Mouse (Mus musculus) T-helper 1 cell (primary cell): ENCODE measurements at regions not wholly inside any gene's neighbourhood (a gene's known extent, or its start where the extent isn't known, plus 50 kb on each side); places are given as distances from the start of the nearest gene placed in this dataset.

Source experiments
- in situ Hi-C: fragments of 300-600 bp; cut with MboI, MseI; formaldehyde crosslinking; loops from one replicate; pipeline ENCODE4 v1.15.1; 2025; ENCODE audit warnings: high pct_unique_total_duplicates

DNA sequence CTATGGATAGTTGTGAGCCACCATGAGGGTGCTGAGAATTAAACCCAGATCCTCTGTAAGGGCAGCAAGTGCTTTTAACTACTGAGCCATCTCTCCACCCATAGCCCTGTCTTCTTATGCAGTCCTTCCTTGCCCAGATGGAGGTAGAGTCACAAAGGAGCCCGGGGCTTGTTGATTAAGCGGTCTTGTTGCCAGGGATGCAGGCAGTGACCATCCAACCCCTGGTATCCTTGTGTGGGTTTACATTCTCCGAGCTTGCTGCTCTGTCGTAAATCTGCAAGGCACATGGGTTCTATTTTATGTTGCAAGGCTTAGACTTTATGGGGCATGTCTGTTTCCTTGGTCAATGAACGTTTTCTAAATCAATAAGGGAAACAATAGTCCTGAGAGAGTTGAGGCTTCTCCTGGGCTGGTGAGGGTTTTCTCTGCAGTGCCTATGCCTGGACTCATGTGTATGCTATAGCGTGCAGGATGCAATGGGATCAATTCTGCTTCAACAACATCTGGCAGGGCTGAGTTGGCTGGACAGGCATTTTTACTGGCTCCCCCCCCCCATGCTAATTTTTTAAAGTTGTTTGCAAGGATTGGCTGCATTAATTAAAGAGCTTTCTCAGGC, 150.7 kb upstream of the Cops8 start:
- in situ Hi-C loops = no loop called here

DNA sequence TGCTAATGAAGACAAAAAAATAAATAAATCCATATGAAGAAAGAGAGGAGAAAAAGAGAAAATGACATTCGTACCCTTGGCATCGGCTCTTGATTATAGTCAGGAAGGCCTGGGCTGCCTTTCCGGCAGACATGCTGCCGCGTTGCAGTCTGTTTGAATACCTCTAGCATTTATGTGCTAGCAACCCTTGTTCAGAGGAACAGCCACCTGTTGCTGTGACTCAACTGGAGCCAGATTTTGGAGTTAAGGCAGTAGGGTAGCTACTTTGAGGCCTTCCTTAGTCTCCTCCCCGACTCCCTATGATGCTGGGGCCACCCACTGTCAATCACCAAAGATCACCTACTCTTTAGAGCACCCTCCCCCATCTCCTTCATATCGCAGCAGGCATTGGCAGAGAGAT, 148.5 kb upstream of the Cops8 start:
- in situ Hi-C loops = no loop called here

DNA sequence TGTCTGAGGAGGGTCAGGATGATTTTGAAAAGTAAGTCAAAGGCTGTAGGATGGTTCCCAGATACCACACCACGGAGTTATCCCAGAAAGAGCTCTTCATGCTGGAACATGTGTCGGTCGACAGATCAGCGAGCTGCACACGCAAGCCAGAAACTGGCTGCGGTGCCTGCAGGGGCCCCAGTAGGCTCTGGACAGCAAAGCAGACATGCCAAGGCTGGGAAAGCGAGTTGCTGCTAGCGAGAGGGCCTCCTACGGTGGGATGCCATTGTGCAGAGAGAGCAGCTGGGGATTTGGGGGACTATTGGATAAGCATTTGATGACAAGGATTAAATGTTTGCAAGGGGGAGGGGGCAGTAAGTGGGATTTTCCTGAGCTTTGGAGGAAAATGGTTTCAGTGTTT, 145.4 kb upstream of the Cops8 start:
- in situ Hi-C loops = no loop called here

DNA sequence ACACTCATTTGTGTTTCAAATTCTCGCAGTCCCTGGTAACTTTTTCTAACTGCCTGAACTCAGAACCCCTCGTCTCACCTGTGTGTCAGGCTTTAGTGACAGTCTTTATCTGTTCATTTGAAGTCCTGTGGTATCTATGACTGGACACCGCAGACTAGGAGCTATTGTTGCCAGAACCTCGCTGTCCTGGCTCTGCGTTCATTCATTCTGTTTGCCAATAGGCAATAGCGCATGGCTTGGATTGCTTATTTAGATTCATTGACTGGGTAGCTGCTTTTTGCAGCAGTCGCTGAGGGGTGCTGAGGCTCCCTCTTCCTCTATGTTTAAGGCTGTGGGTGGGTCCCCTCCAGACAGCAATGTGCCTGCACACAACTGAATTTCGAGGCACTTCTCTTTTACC, 144.6 kb upstream of the Cops8 start:
- in situ Hi-C loops = no loop called here

DNA sequence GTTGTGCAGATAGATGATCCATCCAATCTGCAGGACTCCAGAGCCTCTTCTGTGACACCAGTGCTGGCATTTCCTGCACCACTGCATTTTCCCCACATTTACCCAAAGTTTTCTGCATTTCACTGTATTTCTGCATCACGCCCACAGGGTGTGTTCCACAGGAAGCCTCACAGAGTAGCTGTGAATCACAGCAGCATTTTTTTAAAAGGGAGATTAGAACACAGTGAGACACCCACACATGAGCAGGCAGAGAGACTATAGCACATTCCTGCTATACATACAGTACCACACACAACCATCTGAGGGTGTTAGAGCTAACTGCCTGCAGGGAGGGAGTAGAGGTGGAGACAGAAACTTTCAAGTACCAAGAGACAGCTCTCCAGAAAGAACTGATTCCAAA, 141.1 kb upstream of the Cops8 start:
- in situ Hi-C loops = no loop called here

DNA sequence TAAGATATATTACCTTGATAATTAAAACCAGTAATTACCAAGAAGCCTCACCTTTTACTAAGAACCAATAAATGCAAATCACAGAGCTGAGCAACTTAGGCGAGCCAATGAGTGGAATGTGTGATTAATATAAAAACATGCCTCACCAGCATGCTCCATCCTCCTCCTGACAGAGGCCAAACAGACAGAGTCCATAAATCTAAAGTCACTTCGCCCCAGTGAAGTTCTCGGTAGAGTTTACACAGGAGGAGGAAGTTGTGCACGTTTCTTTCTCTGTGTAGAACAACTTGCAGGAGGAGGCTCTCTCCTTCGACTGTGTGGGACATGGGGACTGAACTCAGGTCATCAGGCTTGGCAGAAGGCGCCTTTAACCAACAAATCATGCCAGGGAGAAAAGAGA, 139.5 kb upstream of the Cops8 start:
- in situ Hi-C loops = no loop called here

DNA sequence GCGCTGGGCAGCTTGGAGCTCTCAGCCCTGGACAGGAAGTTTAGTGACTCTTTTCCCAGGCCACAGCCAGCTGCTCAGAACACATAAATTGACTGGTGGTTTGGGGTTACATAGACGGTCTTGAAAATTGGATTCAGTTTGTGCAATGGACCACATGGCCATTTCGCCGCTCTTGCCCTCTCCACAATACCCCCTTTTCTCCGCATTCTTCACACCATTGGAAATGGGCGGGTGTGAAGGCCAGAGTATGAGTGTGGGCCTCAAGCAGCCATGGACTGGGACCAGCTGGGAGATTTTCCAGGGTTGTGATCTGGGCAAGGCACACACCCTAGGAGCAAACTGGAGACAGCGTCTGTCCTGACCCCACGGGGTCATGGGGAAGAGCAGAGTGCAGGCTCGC, 135.1 kb upstream of the Cops8 start:
- in situ Hi-C loops = no loop called here

DNA sequence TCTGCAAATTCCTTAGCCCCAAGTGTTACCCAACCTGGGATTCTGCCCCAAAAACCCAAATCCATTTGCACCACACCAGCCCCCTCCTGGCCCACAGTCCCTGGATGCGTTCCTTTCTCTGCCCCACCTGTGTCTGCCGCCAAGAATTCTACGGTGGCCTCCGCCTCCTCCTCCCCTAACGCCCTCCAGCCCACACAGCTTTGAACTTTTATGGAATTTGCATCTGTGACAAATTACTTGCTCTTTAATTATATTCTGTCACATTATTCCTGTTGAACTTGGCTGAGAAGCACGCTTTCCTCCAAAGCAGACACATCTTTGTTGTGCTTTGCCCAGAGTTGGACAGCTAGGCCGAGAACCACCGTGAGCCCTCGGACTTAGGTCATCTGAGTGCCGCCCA, 131.8 kb upstream of the Cops8 start:
- in situ Hi-C loops = no loop called here

DNA sequence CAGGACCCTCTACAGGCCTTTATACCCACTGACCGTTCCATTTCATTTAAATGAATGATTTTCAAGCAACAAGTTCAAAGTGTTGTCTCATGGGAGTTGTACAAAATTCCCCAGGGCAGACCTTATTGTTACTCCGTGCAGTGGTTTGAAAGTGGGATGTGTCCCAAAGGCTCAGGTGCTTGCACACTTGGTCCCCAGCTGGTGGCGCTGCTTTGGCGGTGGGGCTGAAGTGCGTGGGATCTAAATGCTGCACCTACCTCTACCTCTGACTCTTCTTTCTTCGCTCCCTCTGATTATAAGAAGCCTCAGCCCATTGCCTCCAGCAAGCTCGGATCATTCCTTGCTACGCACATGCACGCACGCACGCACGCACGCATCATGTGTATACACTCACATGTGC, 131.0 kb upstream of the Cops8 start:
- in situ Hi-C loops = no loop called here

DNA sequence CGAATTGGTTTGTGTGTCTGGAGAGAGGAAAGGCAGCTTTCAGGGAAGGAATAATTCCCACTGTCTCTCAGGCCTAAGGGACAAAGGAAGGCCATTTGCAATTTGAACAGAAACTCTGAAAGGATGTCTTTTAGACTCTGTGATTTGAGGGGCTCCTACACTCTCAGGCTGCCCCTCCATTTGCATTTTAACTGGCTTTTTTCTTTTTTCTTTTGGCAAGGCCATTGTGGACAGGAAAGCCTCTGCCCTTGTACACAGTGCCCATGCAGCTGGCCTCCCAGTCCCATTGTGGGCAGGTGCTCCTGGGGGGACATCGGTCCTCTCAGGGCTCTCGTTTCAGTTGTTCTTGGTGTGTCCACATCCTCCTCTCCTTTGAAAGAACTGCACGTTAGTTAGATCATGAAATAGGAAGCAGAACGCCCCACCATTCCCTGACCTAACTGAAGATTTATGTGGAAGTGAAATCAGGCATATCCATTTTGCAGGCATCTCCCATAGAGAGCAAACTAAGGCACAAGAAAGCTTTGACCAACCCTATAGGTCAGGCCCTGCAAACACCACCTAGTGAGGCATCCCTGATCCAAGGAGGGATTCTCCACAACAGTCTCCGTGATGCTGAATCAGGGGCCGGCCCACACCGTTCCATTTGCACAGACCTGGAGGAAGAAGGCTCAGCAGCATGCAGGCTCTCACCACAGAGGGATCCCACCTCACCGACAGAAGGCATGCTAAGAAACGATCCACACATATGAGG, 127.5 kb upstream of the Cops8 start:
- in situ Hi-C loops = no loop called here

DNA sequence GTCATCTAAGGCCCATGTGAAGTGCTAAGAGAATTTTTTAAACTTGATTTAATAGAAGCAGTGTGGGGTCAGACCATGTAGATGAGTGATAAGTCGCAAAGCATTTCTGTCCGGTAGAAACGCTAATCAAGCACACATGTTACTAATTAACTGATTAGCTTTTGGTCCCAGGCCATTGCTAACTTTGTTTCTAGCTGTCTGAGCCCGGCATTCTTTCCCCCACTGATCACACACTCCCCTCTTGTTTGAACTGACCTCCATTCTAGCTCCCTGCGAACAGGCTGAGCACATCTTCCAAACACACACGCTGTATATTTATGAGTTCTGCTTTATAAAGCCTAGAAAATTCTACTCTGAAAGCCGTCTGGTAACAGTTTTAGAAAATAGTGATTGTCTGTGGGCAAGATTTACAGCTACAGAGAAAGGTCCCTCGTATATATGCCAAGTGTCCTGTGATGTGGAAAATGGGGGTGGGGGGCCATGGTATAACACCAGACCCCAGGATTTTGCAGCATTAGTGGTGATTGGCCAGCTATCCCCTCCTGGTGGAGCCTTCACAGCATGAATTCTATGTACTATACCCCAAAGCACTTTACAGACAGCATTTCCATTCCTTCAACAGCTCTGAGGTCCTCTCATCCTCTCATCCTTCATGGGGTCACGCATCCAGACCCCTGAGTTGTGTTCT, 126.1 kb upstream of the Cops8 start:
- in situ Hi-C loops = no loop called here

DNA sequence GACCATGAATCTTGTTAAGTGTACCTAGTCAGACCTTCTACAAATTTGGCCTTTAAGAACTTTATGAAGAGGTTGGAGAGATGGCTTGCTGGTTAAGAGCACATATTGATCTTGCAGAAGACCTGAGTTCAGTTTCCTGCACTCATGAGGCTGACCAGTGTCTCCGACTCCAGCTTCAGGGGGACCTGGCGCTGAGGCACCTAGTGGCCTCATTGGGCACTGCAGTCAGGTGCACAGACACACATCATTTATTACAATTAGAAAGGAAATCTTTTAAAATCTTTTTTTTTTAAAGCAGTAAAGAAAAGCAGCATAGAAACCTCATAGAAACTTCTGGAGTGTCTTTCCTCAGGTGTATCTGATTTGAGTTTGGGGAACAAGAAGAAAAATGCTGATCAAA, 123.9 kb upstream of the Cops8 start:
- in situ Hi-C loops = no loop called here

DNA sequence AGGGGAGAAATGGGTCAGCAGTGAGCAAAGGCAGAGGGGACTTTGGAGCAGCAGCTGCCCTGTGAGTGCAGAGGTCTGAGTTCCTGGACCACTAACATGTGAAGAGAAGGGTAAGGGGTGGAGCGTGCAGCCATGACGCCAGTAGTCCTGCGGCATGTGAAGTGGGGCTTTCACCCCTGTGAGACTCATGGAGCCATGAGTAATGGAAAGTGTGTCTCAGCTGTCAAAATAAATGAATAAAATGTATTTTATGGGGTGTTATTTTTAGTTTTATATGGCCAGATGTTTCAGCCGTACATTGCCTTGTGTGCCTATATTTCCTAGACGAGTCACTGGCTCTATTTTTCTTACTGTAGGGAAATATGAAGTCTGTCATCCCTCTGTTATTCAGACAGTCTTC, 121.5 kb upstream of the Cops8 start:
- in situ Hi-C loops = no loop called here

DNA sequence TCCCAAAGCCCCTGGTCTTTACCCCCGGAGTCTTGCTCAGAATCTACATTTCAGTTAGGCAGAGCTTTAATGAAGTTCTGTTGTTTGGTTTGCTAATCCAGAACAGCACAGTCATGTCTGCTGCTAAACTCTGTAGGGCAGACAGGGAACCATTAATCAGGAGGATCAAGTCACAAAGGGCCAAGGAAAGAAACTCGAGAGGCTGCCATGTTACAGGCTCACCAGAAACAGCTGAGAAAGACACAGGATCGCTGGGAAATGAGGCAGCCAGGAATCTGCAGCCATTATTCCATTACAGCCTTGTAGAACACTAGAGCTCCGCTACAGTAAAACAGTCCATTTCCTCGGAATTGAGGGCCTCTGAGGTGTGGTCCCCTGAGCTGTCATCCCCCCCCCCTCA, 121.1 kb upstream of the Cops8 start:
- in situ Hi-C loops = no loop called here

DNA sequence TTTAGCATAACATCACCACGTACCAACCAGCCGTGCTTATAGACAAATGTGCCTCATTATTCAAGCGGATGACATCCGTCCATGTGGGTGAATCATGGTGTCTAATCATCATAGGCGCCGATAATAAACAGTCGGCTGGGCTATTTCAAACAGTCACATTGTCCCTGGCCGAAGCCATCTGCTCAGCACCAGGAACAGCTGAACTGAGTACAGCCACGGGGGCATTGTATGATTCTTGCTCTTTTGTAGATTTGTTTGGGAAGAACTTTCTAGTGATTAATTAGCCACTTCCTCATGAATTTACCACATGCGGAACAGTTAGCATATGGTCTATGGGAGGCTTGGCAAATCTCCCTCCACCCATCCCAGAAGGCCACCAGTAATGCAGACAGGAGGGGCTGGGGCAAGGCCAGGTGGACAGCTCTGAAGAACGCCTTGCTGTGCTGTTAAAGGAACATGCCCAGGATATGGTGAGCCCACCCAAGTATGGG, 116.4 kb upstream of the Cops8 start:
- in situ Hi-C loops = no loop called here

DNA sequence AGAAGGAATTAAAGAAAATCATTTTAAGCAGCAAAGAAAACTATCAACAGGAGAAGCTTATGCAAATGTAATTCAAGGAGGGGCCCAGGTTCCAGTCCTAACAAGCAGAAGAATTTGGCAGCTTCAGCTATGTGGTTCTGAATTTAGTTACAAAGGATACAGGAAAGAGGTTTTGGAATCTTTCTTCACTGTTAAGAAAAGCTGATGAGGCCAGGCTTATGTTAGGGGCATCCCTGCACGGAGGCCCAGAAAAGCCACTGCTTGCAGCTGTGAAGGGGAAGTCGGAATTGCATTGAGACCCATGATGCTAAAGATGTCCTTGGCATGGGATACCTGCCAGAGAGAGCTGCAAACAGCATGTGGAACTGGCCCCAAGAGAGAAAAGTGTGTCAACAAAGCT, 114.9 kb upstream of the Cops8 start:
- in situ Hi-C loops = no loop called here

DNA sequence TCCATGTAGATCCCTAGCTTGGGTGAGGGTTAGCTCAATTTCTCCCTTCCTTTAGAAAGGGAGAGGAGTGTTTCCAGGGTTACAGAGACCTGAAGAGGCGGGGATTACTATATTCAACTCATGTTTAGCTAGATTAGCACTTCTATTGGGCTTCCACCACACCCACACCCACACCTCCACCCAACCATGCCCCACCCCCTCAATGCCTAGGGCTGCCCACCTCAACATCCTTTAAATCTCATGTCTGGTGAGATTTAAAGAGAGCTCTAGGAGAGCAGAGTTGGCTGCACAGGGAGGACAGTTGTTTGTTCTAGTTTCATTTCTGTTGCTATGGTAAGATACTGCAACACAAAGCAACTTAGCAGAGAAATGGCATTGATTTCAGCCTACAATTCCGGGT, 113.8 kb upstream of the Cops8 start:
- in situ Hi-C loops = no loop called here

DNA sequence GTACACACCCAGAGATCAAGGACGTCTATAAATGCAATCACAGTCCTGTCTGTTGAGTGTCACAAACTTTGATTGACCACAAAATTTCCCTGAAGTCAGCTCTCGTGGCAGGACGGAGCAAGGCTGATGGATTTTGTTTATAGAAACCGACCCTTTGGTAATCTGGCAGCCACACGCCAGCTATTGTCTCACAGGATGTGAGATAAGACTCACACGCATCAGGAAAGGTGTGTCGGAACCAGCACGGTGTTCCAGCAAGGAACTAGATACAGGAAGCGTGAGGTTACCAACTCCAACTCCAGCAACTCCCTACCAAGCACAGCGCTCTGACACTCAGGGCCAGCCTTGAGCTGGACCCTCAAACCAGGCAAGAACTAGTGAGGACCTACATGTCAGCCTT, 112.4 kb upstream of the Cops8 start:
- in situ Hi-C loops = no loop called here

DNA sequence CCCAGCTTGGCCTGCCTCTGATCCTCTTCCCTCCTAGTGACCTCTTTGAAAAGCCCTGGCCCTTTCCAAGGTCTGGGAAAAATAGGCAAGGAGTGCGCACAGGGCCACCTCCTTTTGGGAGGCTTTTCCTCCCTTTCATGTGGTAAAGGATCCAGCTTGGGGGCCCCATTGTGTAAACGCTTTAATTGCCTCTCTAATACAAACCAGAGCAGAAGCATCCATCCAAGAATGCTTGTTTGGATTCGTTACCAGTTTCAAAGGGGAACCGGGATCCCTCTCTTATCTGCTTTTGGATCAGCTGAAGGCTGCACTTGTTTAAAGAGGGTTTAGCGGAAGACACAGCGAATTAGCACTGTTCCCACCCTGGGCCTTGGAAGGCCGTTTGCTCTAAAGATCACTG, 109.3 kb upstream of the Cops8 start:
- in situ Hi-C loops = no loop called here

DNA sequence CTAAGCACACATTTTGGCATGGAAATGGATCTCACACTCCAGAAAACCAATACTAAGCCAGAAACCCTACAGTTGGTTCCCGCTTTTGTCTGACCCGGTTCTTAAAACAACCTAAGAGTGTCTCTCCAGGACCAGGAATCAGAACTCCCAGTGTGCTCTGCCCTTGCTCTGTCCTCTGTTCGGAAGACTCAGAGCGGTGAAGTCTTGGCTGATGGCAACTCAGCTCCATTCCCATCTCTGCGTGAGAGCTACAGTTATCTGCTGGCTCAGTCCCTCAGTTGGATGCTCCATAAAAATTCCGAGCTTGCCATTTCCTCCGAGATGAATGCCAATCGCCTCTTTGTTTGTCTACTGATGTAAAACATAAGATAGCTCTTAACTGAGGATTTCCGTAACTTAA, 107.6 kb upstream of the Cops8 start:
- in situ Hi-C loops = no loop called here

DNA sequence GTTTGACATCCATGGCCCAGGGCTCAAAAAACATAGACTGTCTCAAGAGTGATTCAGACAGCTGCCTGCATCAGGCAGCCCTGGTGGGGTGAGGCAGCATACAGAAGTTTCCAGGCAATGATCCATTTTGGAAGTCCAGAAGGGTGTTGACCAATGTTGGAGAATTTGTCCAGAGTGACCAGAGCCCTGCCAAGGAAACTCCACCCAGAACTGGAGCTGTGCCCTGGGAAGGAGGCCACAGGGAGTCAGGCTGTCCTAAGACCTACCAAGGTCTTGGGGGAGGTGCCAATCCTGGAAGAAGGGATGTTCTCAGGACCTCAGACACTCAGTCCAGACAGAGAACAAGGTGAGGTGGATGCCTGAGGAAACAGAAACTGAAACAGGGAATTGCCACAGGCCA, 105.2 kb upstream of the Cops8 start:
- in situ Hi-C loops = no loop called here

DNA sequence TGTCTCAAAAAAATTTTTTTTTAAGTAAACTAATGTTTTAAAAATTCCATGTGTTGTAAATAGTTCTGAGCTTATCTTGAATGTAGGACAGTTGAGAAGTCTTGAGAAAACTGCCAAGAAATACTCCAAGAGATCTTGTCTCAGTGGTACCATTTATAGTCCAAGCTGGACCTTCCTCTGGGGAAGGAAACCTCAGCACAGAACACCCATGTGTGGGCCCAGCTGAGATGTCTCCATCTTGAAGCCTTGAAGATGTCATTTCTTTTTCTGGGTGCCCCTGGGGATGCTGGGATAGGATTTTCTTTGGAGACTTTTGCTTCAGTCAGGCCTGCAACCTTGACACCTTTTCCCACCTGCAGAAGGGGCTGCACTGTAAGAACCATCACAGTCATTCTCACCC, 101.4 kb upstream of the Cops8 start:
- in situ Hi-C loops = no loop called here

DNA sequence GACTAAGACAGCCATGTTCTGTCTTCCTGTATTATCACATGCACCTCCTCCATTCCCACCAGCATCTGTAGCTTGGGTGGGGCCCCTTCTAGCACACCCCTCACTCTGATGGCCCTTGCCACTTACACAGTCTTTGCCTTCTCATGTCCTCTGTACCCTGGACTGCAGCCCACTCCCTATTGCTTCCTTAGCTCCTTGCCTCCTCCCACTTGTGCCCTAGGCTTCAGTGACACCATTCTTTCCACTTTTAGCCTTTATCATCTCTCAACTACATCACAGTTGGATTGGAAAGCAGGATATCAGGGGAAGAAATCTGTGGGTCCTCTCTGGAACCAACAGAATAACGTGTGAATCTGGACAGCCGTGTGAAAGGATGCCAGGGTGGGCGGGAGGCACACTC, 100.4 kb upstream of the Cops8 start:
- in situ Hi-C loops = no loop called here
